Mouse (Mus musculus) midbrain, embryonic 10.5 days (tissue): Measurements from ENCODE around the gene Afp. TPM values are rescaled to one million over a fixed set of nuclear protein-coding genes. Genes with fewer than 3 reads are reported as not detected.

Experiments
- DNase-seq: peaks from one replicate; pipeline ENCODE4 v3.0.0-alpha.2; 2017; ENCODE audit warnings: low spot score
- H3K27ac ChIP-seq: fragments of 300-500 bp; sonication (generic); replicated peaks from 2 replicates; pipeline ENCODE4 v1.5.1; 2016; ENCODE audit warnings: mild to moderate bottlenecking
- H3K27me3 ChIP-seq: fragments of 300-500 bp; sonication (generic); 2 replicates; pipeline ENCODE4 v1.6.1; 2016; ENCODE audit warnings: low read depth, mild to moderate bottlenecking; ENCODE audit not compliant: poor library complexity, severe bottlenecking
- H3K36me3 ChIP-seq: fragments of 300-500 bp; sonication (generic); 2 replicates; pipeline ENCODE4 v1.6.1; 2016; ENCODE audit warnings: mild to moderate bottlenecking, moderate library complexity
- H3K4me1 ChIP-seq: fragments of 300-500 bp; sonication (generic); 2 replicates; pipeline ENCODE4 v1.6.1; 2016
- H3K4me3 ChIP-seq: fragments of 300-500 bp; sonication (generic); 2 replicates; pipeline ENCODE4 v1.5.1; 2016; ENCODE audit warnings: mild to moderate bottlenecking, moderate library complexity
- H3K9me3 ChIP-seq: fragments of 300-500 bp; sonication (generic); replicated peaks from 2 replicates; pipeline ENCODE4 v1.6.1; 2016; ENCODE audit warnings: mild to moderate bottlenecking
- WGBS: fragments of 180-500 bp; shearing (Covaris S2); methylation state at CpG from one replicate; pipeline ENCODE4 v1.1.7; 2016; 5-methylcytosine and 5-hydroxymethylcytosine counted together
- polyA plus RNA-seq: library from polyadenylated mRNA; unstranded; fragments of >200 nt; fragmentation: Nextera tagmentation; extraction: Ambion mirVana; gene quantifications from 2 replicates; pipeline ENCODE4 v1.2.1, GENCODE M21; 2016

The Afp gene
- polyA plus RNA-seq, 1 experiment from 2014 or later = 0.16 TPM

GRCm38 (mm10) chr5:90512288-90512955, 21.9 kb downstream of the Afp start:
- Histone ChIP-seq H3K4me1 (peaks cover 4% of the 10 kb centered on the region), H3K9me3 (no peaks in the 10 kb centered on the region), H3K27me3 (no peaks in the 10 kb centered on the region), H3K4me3 (no peak overlapping the region), H3K36me3 (no peaks in the 10 kb centered on the region), H3K27ac (no peak overlapping the region)
- DNase-seq = no peak
- WGBS = 78% methylated on average over 6 of the region's 6 CpGs

- H3K4me3 ChIP-seq = no peak overlapping the region
- WGBS = 86% methylated on average over 6 of the region's 6 CpGs
These were observed 25.0 kb downstream of the Afp start for GRCm38 (mm10) chr5:90515561-90515960.

GRCm38 (mm10) chr5:90518356-90519100, 28.0 kb downstream of the Afp start, which contains the start of gene Afm:
TSS of gene Afm (plus strand) at chr5:90518932.
- WGBS = 92% methylated on average over 6 of the region's 6 CpGs
- DNase-seq = no peak
- H3K4me3 ChIP-seq = no peak within 1 kb of the TSS
- no peaks in the 10 kb centered on the region for H3K9me3 ChIP-seq
- no peaks in the 10 kb centered on the region for H3K36me3 ChIP-seq
- no peak within 1 kb of the TSS for H3K27ac ChIP-seq
- no peaks in the 10 kb centered on the region for H3K27me3 ChIP-seq
- no peaks in the 10 kb centered on the region for H3K4me1 ChIP-seq

More at GRCm38 (mm10) chr5:90515561-90515960, 25.0 kb downstream of the Afp start:
- no peaks in the 10 kb centered on the region for H3K36me3 ChIP-seq
- DNase-seq = no peak
- no peaks in the 10 kb centered on the region for H3K9me3 ChIP-seq
- no peaks in the 10 kb centered on the region for H3K4me1 ChIP-seq
- no peaks in the 10 kb centered on the region for H3K27me3 ChIP-seq
- no peak overlapping the region for H3K27ac ChIP-seq

GRCm38 (mm10) chr5:90551191-90551590, 60.7 kb downstream of the Afp start:
- Histone ChIP-seq H3K27me3 (no peaks in the 10 kb centered on the region), H3K4me3 (no peak overlapping the region), H3K36me3 (no peaks in the 10 kb centered on the region), H3K4me1 (no peaks in the 10 kb centered on the region), H3K9me3 (no peaks in the 10 kb centered on the region), H3K27ac (no peak overlapping the region)
- 88% methylated on average over 8 of the region's 8 CpGs for WGBS
- DNase-seq = no peak

- Histone ChIP-seq H3K27ac (no peak overlapping the region), H3K27me3 (no peaks in the 10 kb centered on the region), H3K9me3 (no peaks in the 10 kb centered on the region), H3K4me1 (no peaks in the 10 kb centered on the region), H3K36me3 (no peaks in the 10 kb centered on the region), H3K4me3 (no peak overlapping the region)
- 88% methylated on average over 3 of the region's 3 CpGs for WGBS
- DNase-seq = no peak
These were observed 65.5 kb downstream of the Afp start for GRCm38 (mm10) chr5:90556052-90556451.

Other genes with a start within 250 kb of the Afp start
- 22.7 and 23.1 TPM in 2 replicates for gene Ankrd17, start 124.2 kb upstream of the Afp start, polyA plus RNA-seq
- gene Gm9958, start 123.5 kb upstream of the Afp start, polyA plus RNA-seq = 8.2 and 9.2 TPM in 2 replicates
- gene Alb, start 29.8 kb upstream of the Afp start, polyA plus RNA-seq = not detected in 2 replicates
- not detected in 2 replicates for gene Afm, start 28.2 kb downstream of the Afp start, polyA plus RNA-seq
- not detected in 2 replicates for gene 5830473C10Rik, start 70.4 kb downstream of the Afp start, polyA plus RNA-seq
- 0.37 TPM in 1 of 2 replicates, not detected in the other for gene Rassf6, start 149.9 kb downstream of the Afp start, polyA plus RNA-seq